Mouse (Mus musculus) C2C12 (cell line): ENCODE results near the gene Polr2e.

Source experiments
- CEBPB ChIP-seq: IDR thresholded peaks from one replicate; pipeline ENCODE4 v1.6.1; 2011; ENCODE audit warnings: low read depth, mild to moderate bottlenecking, control low read depth, moderate library complexity
- CTCF ChIP-seq: IDR thresholded peaks from one replicate; pipeline ENCODE4 v1.5.1; 2011; ENCODE audit not compliant: control insufficient read depth, insufficient read depth, insufficient read length
- FOSL1 ChIP-seq: IDR thresholded peaks from one replicate; pipeline ENCODE4 v1.8.0; 2011; ENCODE audit warnings: mild to moderate bottlenecking, low read length; ENCODE audit not compliant: poor library complexity, insufficient read depth, severe bottlenecking
- MAX ChIP-seq: IDR thresholded peaks from one replicate; pipeline ENCODE4 v1.6.1; 2011; ENCODE audit warnings: mild to moderate bottlenecking, control low read depth
- MYOD1 ChIP-seq: IDR thresholded peaks from one replicate; pipeline ENCODE4 v1.6.1; 2011; ENCODE audit warnings: low read depth; ENCODE audit not compliant: control insufficient read depth, insufficient read length
- MYOG ChIP-seq: IDR thresholded peaks from one replicate; pipeline ENCODE4 v1.6.1; 2011; ENCODE audit not compliant: control insufficient read depth, insufficient read length; ENCODE audit errors: extremely low read depth
- USF1 ChIP-seq: IDR thresholded peaks from one replicate; pipeline ENCODE4 v1.6.1; 2011; ENCODE audit warnings: low read depth, mild to moderate bottlenecking, control low read depth, moderate library complexity

DNA sequence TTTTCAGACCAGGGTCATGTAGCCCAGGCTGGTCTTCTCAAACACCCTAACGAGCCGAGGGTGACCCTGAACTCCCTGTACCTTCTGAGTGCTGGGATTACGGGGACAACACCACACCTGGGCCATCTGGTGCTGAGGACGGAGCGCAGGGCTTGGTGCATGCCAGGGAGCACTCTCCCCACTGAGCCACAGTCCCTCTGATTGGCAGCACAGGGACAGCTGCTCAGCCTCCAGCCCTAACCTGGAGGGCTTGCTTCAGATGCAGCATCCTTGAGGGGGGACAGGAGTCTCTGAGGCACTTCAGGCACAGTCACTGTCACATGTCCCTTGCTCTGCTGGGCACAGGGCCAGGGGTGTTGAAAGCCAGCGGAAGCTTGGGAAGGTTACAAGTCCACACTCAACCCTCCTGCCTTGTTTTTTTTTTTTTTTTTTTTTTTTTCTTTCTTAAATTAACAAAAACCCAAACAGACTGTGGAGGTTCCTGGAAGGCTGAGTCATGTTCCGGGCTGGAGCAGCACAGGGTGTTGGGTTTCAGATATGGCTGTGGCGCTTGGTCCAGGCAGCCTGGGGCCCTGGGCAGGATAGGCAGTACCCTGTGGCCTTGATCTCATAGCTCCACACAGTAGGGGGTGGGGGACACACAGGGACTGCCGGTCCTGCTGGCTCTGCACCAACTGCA, 31.4 kb upstream of the Polr2e start:
- TF ChIP-seq CTCF (no peak), MYOG (no peak), FOSL1 (peak; percentile 14), MYOD1 (peak; percentile 91), USF1 (peak; percentile 77), CEBPB (peak; percentile 45), MAX (no peak)
